ENCODE assay signal across 14 mouse cellular contexts in genomic region chr9:121881301-121881700, GRCm38 (mm10). TPM values are rescaled to one million over a fixed set of nuclear protein-coding genes. Genes with fewer than 3 reads are reported as not detected.
A peak's percentile ranks its signal among the peaks of the same experiment; 100 is the strongest.
DNase-seq lines count a peak whose midpoint lies in the region; ATAC-seq and TF ChIP-seq lines count a peak whose summit lies in the region.
"Had no signal": no experiment of that assay in that cellular context is flagged by ENCODE, and none has a peak within 500 bp of the region (broad histone marks: within the 10 kb centered on the region; RNA-seq: fewer than 3 reads in every experiment).

No protein-coding gene starts in this region.

- DNase-seq in heart, adult 8-10 months (ENCODE audit: low spot score): no peak
- no peak for DNase-seq in lung, embryonic 14.5 days
- DNase-seq in lung, postnatal 25 days (ENCODE audit: low spot score): no peak
- DNase-seq in right cerebral cortex, postnatal 10 days (ENCODE audit: low spot score in 2 of 2): peak; percentile 46 to 64
- DNase-seq in neural tube, embryonic 10.5 days (ENCODE audit: extremely low spot score, low spot score): no peak
- no peak for DNase-seq in cerebellum, adult 11-12 months

- H3K36me3 ChIP-seq in heart, embryonic 13.5 days: no peaks in the 10 kb centered on the region
- H3K36me3 ChIP-seq in lung, embryonic 14.5 days (ENCODE audit: insufficient read depth): no peaks in the 10 kb centered on the region
- H3K36me3 ChIP-seq: G1E; hindbrain, embryonic 10.5 days; limb, embryonic 15.5 days; midbrain, embryonic 15.5 days had no signal

- 73% methylated on average over 6 of the region's 6 CpGs for WGBS in heart, embryonic 13.5 days
- 58% methylated on average over 6 of the region's 6 CpGs for WGBS in lung, embryonic 14.5 days

- H3K27ac ChIP-seq in heart, embryonic 13.5 days (replicated peaks): 0 out of 2 replicates have a peak overlapping the region, but pooled peaks have one; percentile 42
- no peak overlapping the region for H3K27ac ChIP-seq in lung, embryonic 14.5 days (ENCODE audit: low read depth)
- H3K27ac ChIP-seq: hindbrain, embryonic 10.5 days; limb, embryonic 15.5 days; midbrain, embryonic 15.5 days had no signal

- no peak for ATAC-seq in heart, embryonic 13.5 days (ENCODE audit: extremely low read depth, insufficient number of reproducible peaks, low FRiP score, low TSS enrichment)
- no peak for ATAC-seq in lung, embryonic 14.5 days (ENCODE audit: insufficient read depth)
- ATAC-seq in common myeloid progenitor, adult 5-6 weeks (replicated peaks; ENCODE audit: low read depth, poor library complexity, severe bottlenecking): peak; percentile 40; the same call in 1 of the 2 replicates
- ATAC-seq: midbrain, embryonic 15.5 days had no signal

- H3K4me1 ChIP-seq in heart, embryonic 13.5 days: peaks cover 10% of the 10 kb centered on the region
- H3K4me1 ChIP-seq in lung, embryonic 14.5 days (ENCODE audit: insufficient read depth): no peaks in the 10 kb centered on the region
- H3K4me1 ChIP-seq: midbrain, embryonic 15.5 days had no signal

- TF ChIP-seq CTCF in lung, embryonic 14.5 days (IDR thresholded peaks at IDR 0.05; ENCODE audit: low read depth): peak; percentile 25; the same call in 1 of the 2 replicates

- H3K9ac ChIP-seq in heart, embryonic 13.5 days: no peak overlapping the region
- no peak overlapping the region for H3K9ac ChIP-seq in lung, embryonic 14.5 days
- H3K9ac ChIP-seq: limb, embryonic 15.5 days; midbrain, embryonic 15.5 days had no signal

- H3K4me2 ChIP-seq in heart, embryonic 13.5 days: no peak overlapping the region
- no peak overlapping the region for H3K4me2 ChIP-seq in lung, embryonic 14.5 days

- no peak overlapping the region for H3K4me3 ChIP-seq in heart, embryonic 13.5 days
- H3K4me3 ChIP-seq in lung, embryonic 14.5 days (ENCODE audit: low read depth, low read length): no peak overlapping the region
- H3K4me3 ChIP-seq: hindbrain, embryonic 10.5 days; limb, embryonic 15.5 days; midbrain, embryonic 15.5 days had no signal

- no peaks in the 10 kb centered on the region for H3K9me3 ChIP-seq in heart, embryonic 13.5 days
- H3K9me3 ChIP-seq in lung, embryonic 14.5 days (ENCODE audit: low read depth, low read length): no peaks in the 10 kb centered on the region
- H3K9me3 ChIP-seq: G1E; hindbrain, embryonic 10.5 days; limb, embryonic 15.5 days; midbrain, embryonic 15.5 days had no signal

- H3K27me3 ChIP-seq in heart, embryonic 13.5 days (replicated peaks): no peaks in the 10 kb centered on the region
- H3K27me3 ChIP-seq in lung, embryonic 14.5 days (ENCODE audit: insufficient read depth, low read length): no peaks in the 10 kb centered on the region
- H3K27me3 ChIP-seq: limb, embryonic 15.5 days had no signal

RNA-seq across cellular contexts. Expression of gene Ackr2, which starts 16.9 kb away (rescaled TPM):
- polyA plus RNA-seq in heart, embryonic 13.5 days (2015; fragmentation: Nextera tagmentation; extraction: Ambion mirVana): 0.64 and 0.79 TPM in 2 replicates
- 1 to 10 TPM in 3 of 4 experiments, under 1 TPM in 1; 0.87 to 2.2 (median 1.3) TPM for total RNA-seq in heart, adult 8-10 months (2022)
- 0.88 TPM in 2 replicates for polyA plus RNA-seq in lung, embryonic 14.5 days (2014; fragmentation: Nextera tagmentation; extraction: Ambion mirVana)
- total RNA-seq in common myeloid progenitor, adult 5-6 weeks (2017): not detected in 2 replicates
- polyA plus RNA-seq: G1E had no signal

RNA-seq across cellular contexts. Expression of gene Higd1a, which starts 23.1 kb away (rescaled TPM):
- polyA plus RNA-seq in heart, embryonic 13.5 days (2015; fragmentation: Nextera tagmentation; extraction: Ambion mirVana): 230 and 277 TPM in 2 replicates
- 100 to 1,000 TPM; 186 to 221 (median 198) TPM for total RNA-seq in heart, adult 8-10 months (2022)
- polyA plus RNA-seq in lung, embryonic 14.5 days (2014; fragmentation: Nextera tagmentation; extraction: Ambion mirVana): 163 and 169 TPM in 2 replicates
- 15.5 and 18.5 TPM in 2 replicates for total RNA-seq in common myeloid progenitor, adult 5-6 weeks (2017)

RNA-seq across cellular contexts. Expression of gene Cyp8b1, which starts 34.8 kb away (rescaled TPM):
- not detected in 2 replicates for polyA plus RNA-seq in heart, embryonic 13.5 days (2015; fragmentation: Nextera tagmentation; extraction: Ambion mirVana)
- total RNA-seq in heart, adult 8-10 months (2022): not detected
- not detected in 2 replicates for polyA plus RNA-seq in lung, embryonic 14.5 days (2014; fragmentation: Nextera tagmentation; extraction: Ambion mirVana)
- total RNA-seq in common myeloid progenitor, adult 5-6 weeks (2017): not detected in 2 replicates
- total RNA-seq: G1E had no signal
- polyA plus RNA-seq: frontal cortex, adult 2 months; G1E; hindbrain, embryonic 10.5 days; limb, embryonic 15.5 days; midbrain, embryonic 15.5 days; testis, adult 2 months had no signal

RNA-seq across cellular contexts. Expression of gene Ccdc13, which starts 42.0 kb away (rescaled TPM):
- 0.05 TPM in 1 of 2 replicates, not detected in the other for polyA plus RNA-seq in heart, embryonic 13.5 days (2015; fragmentation: Nextera tagmentation; extraction: Ambion mirVana)
- under 1 TPM in 2 of 4 experiments, not detected in 2; 0.12 to 0.27 TPM for total RNA-seq in heart, adult 8-10 months (2022)
- 0.39 and 0.78 TPM in 2 replicates for polyA plus RNA-seq in lung, embryonic 14.5 days (2014; fragmentation: Nextera tagmentation; extraction: Ambion mirVana)
- not detected in 2 replicates for total RNA-seq in common myeloid progenitor, adult 5-6 weeks (2017)

Comparison
In these comparisons a context has a peak if more than half of its experiments do, and no peak if none do; other contexts are left out.
1. DNase-seq: peak in right cerebral cortex, postnatal 10 days (2 of 2); none in heart, adult 8-10 months (single experiment), lung, embryonic 14.5 days (single experiment), lung, postnatal 25 days (single experiment), neural tube, embryonic 10.5 days (single experiment) and cerebellum, adult 11-12 months (single experiment).